Mouse (Mus musculus) Muller cell, postnatal 12 days (primary cell): ENCODE results near the gene Vmn1r69.

Experiments
- DNase-seq: peaks from one replicate; pipeline ENCODE4 v3.0.0-alpha.2; 2015; ENCODE audit errors: inconsistent ontology term

Gene Vmn1r69

DNA sequence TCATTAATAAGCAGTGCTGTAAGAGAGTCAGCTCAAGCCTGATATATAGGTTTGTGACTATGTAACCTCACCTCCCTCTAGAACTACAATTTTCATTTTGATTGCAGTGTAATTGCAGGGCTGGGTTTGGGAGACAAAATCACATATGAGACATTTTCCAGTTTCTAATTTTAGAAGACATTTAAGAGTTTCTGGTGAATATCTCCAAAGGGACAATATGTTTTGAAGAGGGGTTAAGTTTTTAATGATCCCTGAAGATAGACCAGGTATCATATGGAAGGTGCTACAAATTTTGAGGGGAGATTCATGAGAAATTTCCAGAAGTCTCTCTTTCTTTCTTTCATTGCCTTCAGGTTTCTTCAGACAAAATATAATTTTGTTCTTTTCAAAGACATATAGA lies at the start of gene Vmn1r69:
Vmn1r69 (minus strand) TSS at position 101 of the 400 bp plus-strand sequence.
- no peak for DNase-seq

DNA sequence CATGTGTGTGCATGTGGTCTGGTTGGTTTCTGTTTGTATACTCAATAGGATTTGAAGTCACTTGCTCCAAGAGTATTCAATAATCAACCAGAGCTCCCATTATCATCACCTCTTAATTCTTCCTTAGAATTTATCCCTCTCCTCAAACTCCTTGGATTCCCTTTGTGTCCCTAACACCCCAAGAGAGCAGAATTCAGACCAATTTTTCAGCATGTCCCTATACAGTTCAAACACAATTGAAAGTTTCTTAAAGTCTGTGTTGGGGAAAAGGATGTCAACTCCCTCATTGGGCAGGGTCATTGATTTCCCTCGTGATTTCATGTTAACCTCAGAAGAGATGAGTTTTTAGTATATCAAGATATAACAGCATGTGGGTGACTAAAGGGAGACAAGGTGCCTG lies 17.8 kb upstream of the Vmn1r69 start, which contains the start of gene Vmn1r70:
Vmn1r70 (plus strand) TSS at position 301 of the 400 bp plus-strand sequence.
- DNase-seq = no peak

DNA sequence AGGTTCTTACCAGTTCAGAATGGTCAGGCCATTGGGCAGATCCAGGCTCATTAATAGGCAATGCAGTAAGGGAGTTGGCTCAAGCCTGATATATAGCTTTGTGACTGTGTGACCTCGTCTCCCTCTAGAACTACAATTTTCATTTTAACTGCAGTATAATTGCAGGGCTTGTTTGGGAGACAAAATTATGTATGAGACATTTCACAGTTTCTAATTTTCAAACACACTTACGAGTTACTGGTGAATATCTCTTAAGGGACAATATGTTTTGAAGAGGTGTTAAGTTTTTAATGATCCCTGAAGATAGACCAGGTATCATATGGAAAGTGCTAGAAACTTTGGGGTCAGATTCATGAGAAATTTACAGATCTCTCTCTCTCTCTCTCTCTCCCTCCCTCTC lies 55.1 kb downstream of the Vmn1r69 start, which contains the start of gene Vmn1r68:
Vmn1r68 (minus strand) TSS at position 101 of the 400 bp plus-strand sequence.
- DNase-seq = no peak
